Mouse (Mus musculus) hindbrain, postnatal 0 days (tissue): ENCODE data around the gene Zfp97. TPM values are rescaled to one million over a fixed set of nuclear protein-coding genes. Genes with fewer than 3 reads are reported as not detected.
"Not testable (repeated sequence)": the region's sequence is repeated elsewhere in the genome, so short reads cannot be mapped to it uniquely, and the experiment has no call there.

Source experiments
- ATAC-seq: fragments of 200-750 bp; cut with Nextera tagmentation; 2 replicates; pipeline ENCODE4 v1.8.0; 2017; ENCODE audit warnings: mild to moderate bottlenecking, moderate TSS enrichment, moderate library complexity
- DNase-seq: peaks from one replicate; pipeline ENCODE4 v3.0.0-alpha.2; 2015; ENCODE audit warnings: low spot score
- H3K27ac ChIP-seq: fragments of 300-500 bp; sonication (generic); 2 replicates; pipeline ENCODE4 v1.5.1; 2014; ENCODE audit warnings: mild to moderate bottlenecking
- H3K27me3 ChIP-seq: fragments of 300-500 bp; sonication (generic); 2 replicates; pipeline ENCODE4 v1.6.1; 2014; ENCODE audit warnings: low read length, mixed read lengths; ENCODE audit not compliant: insufficient read depth
- H3K36me3 ChIP-seq: fragments of 300-500 bp; sonication (generic); 2 replicates; pipeline ENCODE4 v1.6.1; 2014; ENCODE audit warnings: low read length, mixed read lengths; ENCODE audit not compliant: insufficient read depth
- H3K4me1 ChIP-seq: fragments of 300-500 bp; sonication (generic); 2 replicates; pipeline ENCODE4 v1.6.1; 2014; ENCODE audit warnings: antibody characterized with exemption, low read length, mixed read lengths; ENCODE audit not compliant: insufficient read depth
- H3K4me2 ChIP-seq: fragments of 300-500 bp; sonication (generic); 2 replicates; pipeline ENCODE4 v1.6.1; 2014; ENCODE audit warnings: low read depth, mild to moderate bottlenecking, low read length, moderate library complexity, mixed read lengths
- H3K4me3 ChIP-seq: fragments of 300-500 bp; sonication (generic); 2 replicates; pipeline ENCODE4 v1.5.1; 2014; ENCODE audit warnings: low read length
- H3K9ac ChIP-seq: fragments of 300-500 bp; sonication (generic); replicated peaks from 2 replicates; pipeline ENCODE4 v1.6.1; 2014; ENCODE audit warnings: mild to moderate bottlenecking, low read length, moderate library complexity, mixed read lengths
- H3K9me3 ChIP-seq: fragments of 300-500 bp; sonication (generic); 2 replicates; pipeline ENCODE4 v1.6.1; 2016; ENCODE audit warnings: low read length, mixed read lengths
- CTCF ChIP-seq: IDR thresholded peaks from 2 replicates; pipeline ENCODE4 v1.5.1; 2016; ENCODE audit warnings: antibody characterized with exemption, control low read depth, low read depth
- WGBS: fragments of 180-500 bp; shearing (Covaris S2); extraction: QIAGEN DNeasy Blood & Tissue Kit; methylation state at CpG from one replicate; pipeline ENCODE4 v1.1.7; 2014; 5-methylcytosine and 5-hydroxymethylcytosine counted together
- polyA plus RNA-seq: library from polyadenylated mRNA; unstranded; fragments of >200 nt; fragmentation: Nextera tagmentation; extraction: Ambion mirVana; gene quantifications from 2 replicates; pipeline ENCODE4 v1.2.1, GENCODE M21; 2015
- total RNA-seq: library from RNA; depleted of rRNA; stranded (reverse); fragments of >200 nt; gene quantifications from 2 replicates; pipeline ENCODE4 v1.2.3, GENCODE M21; 2014; rRNA removed

Gene Zfp97
- total RNA-seq, result 0.22 and 1.6 TPM in 2 replicates
- polyA plus RNA-seq, result 2.0 and 3.2 TPM in 2 replicates

- H3K4me1 ChIP-seq, H3K9me3 ChIP-seq, H3K27ac ChIP-seq, H3K4me2 ChIP-seq, H3K4me3 ChIP-seq, H3K27me3 ChIP-seq, H3K9ac ChIP-seq, H3K36me3 ChIP-seq, DNase-seq: not testable (repeated sequence)
- WGBS, result no CpG with 5 or more reads among the region's 8 CpGs
- peak; percentile 99 for ATAC-seq
Observed at GRCm38 (mm10) chr17:17120830-17121502, at the start of gene Zfp97. TSS of gene Zfp97 (plus strand) at chr17:17121415.

- not testable (repeated sequence) for H3K27me3 ChIP-seq, DNase-seq, H3K4me3 ChIP-seq, H3K4me1 ChIP-seq, H3K4me2 ChIP-seq, H3K27ac ChIP-seq, H3K9me3 ChIP-seq, H3K9ac ChIP-seq, H3K36me3 ChIP-seq
- peak; percentile 99 for ATAC-seq
- no CpG with 5 or more reads among the region's 8 CpGs for WGBS
Observed at GRCm38 (mm10) chr17:17178757-17179413, 57.7 kb downstream of the Zfp97 start.

GRCm38 (mm10) chr17:17194761-17195160, 73.5 kb downstream of the Zfp97 start:
- not testable (repeated sequence) for H3K4me3 ChIP-seq, H3K4me1 ChIP-seq, H3K9me3 ChIP-seq, H3K4me2 ChIP-seq, DNase-seq, H3K27me3 ChIP-seq, H3K27ac ChIP-seq, ATAC-seq, H3K36me3 ChIP-seq, H3K9ac ChIP-seq

- DNase-seq (no peak), ATAC-seq (no peak)
- no peak overlapping the region for H3K9ac ChIP-seq
- H3K36me3 ChIP-seq, result no peaks in the 10 kb centered on the region
- no peaks in the 10 kb centered on the region for H3K27me3 ChIP-seq
- no peaks in the 10 kb centered on the region for H3K4me1 ChIP-seq
- H3K27ac ChIP-seq, result no peak overlapping the region
- TF ChIP-seq CTCF, result no peak
- peaks cover 7% of the 10 kb centered on the region for H3K9me3 ChIP-seq
- H3K4me3 ChIP-seq, result no peak overlapping the region
- H3K4me2 ChIP-seq, result no peak overlapping the region
Observed at GRCm38 (mm10) chr17:17195178-17195577, 74.0 kb downstream of the Zfp97 start.

- not testable (repeated sequence) for H3K4me1 ChIP-seq
Observed at GRCm38 (mm10) chr17:17196111-17196510, 74.9 kb downstream of the Zfp97 start.

More at GRCm38 (mm10) chr17:17196111-17196510, 74.9 kb downstream of the Zfp97 start:
- not testable (repeated sequence) for H3K4me3 ChIP-seq, H3K36me3 ChIP-seq, H3K27me3 ChIP-seq, H3K9me3 ChIP-seq, ATAC-seq, DNase-seq, H3K4me2 ChIP-seq, H3K27ac ChIP-seq, H3K9ac ChIP-seq
- 96% methylated on average over 3 of the region's 3 CpGs for WGBS

Other genes starting within 250 kb of the Zfp97 start
- gene Zfp960, start 57.3 kb upstream of the Zfp97 start, total RNA-seq, result 1.3 and 1.5 TPM in 2 replicates
- 1.6 and 1.8 TPM in 2 replicates for gene Zfp960, start 57.3 kb upstream of the Zfp97 start, polyA plus RNA-seq